9 mouse cellular contexts compared by ENCODE assay signal in the genomic region with DNA sequence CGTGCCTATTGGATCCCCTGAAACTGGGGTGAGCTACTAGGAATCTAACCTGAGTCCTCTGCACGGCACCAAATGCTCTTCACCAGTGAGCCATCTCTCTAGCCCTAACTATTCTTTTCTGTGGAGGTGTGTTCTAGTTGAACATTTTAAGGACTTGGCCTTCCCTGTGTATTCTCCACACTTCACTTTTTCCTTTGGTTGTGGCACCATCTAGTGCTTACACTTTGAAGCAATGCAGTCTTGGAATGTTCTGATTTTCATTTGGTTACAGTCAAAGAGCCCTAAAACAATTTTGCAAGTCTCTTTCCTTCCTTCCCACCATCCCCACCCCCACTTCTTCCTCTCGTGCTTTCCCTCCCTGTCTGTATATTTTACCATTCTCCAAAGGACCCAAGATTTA. TPM values are rescaled to one million over a fixed set of nuclear protein-coding genes. Genes with fewer than 3 reads are reported as not detected.
DNase-seq lines count a peak whose midpoint lies in the region; ATAC-seq and TF ChIP-seq lines count a peak whose summit lies in the region.
"Had no signal": no experiment of that assay in that cellular context is flagged by ENCODE, and none has a peak within 500 bp of the region (broad histone marks: within the 10 kb centered on the region; RNA-seq: fewer than 3 reads in every experiment).

No protein-coding gene starts in this region.

- no peak overlapping the region for H3K9ac ChIP-seq in forebrain, postnatal 0 days
- H3K9ac ChIP-seq in forebrain, embryonic 13.5 days: no peak overlapping the region
- H3K9ac ChIP-seq in midbrain, embryonic 16.5 days (ENCODE audit: low read depth, low read length): no peak overlapping the region
- H3K9ac ChIP-seq in midbrain, embryonic 11.5 days (ENCODE audit: low read length): no peak overlapping the region
- H3K9ac ChIP-seq: limb, embryonic 13.5 days had no signal

- H3K4me1 ChIP-seq in forebrain, postnatal 0 days (ENCODE audit: insufficient read depth): no peaks in the 10 kb centered on the region
- peaks cover 74% of the 10 kb centered on the region for H3K4me1 ChIP-seq in forebrain, embryonic 13.5 days
- H3K4me1 ChIP-seq in midbrain, embryonic 16.5 days (ENCODE audit: control insufficient read depth, insufficient read depth, low read length): 0 out of 2 replicates have a peak, but pooled peaks cover 5% of the 10 kb centered on the region
- peaks cover 46% of the 10 kb centered on the region for H3K4me1 ChIP-seq in midbrain, embryonic 11.5 days (ENCODE audit: control insufficient read depth, insufficient read depth, low read length)
- H3K4me1 ChIP-seq in lung, adult 2 months (ENCODE audit: control insufficient read depth, insufficient read depth, low read length): peaks cover 2% of the 10 kb centered on the region; the same call in 1 of the 2 replicates

- peak; percentile 84 for DNase-seq in forebrain, postnatal 0 days
- DNase-seq in midbrain, embryonic 11.5 days (ENCODE audit: low spot score, missing footprints): no peak
- DNase-seq in embryo, embryonic 11 days: peak; percentile 17
- no peak for DNase-seq in lung, adult 2 months
- DNase-seq in urinary bladder, postnatal 36 days (ENCODE audit: low spot score in 2 of 2): no peak
- DNase-seq in gastrocnemius, postnatal 25 days: no peak

- no peak overlapping the region for H3K4me3 ChIP-seq in forebrain, postnatal 0 days (ENCODE audit: low read depth, low read length)
- no peak overlapping the region for H3K4me3 ChIP-seq in forebrain, embryonic 13.5 days
- H3K4me3 ChIP-seq in midbrain, embryonic 16.5 days (ENCODE audit: low read depth, low read length): no peak overlapping the region
- no peak overlapping the region for H3K4me3 ChIP-seq in midbrain, embryonic 11.5 days (ENCODE audit: low read depth, low read length)
- no peak overlapping the region for H3K4me3 ChIP-seq in lung, adult 2 months (replicated peaks; ENCODE audit: extremely low read depth, low read depth, low read length)
- H3K4me3 ChIP-seq: limb, embryonic 13.5 days had no signal

- no peaks in the 10 kb centered on the region for H3K27me3 ChIP-seq in forebrain, postnatal 0 days (ENCODE audit: insufficient read depth, low read length)
- H3K27me3 ChIP-seq in forebrain, embryonic 13.5 days: no peaks in the 10 kb centered on the region
- no peaks in the 10 kb centered on the region for H3K27me3 ChIP-seq in midbrain, embryonic 16.5 days (ENCODE audit: control insufficient read depth, insufficient read depth, low read depth, low read length)
- H3K27me3 ChIP-seq in midbrain, embryonic 11.5 days (ENCODE audit: control insufficient read depth, insufficient read depth, low read length): peaks cover 6% of the 10 kb centered on the region; the same call in 1 of the 2 replicates
- H3K27me3 ChIP-seq: limb, embryonic 13.5 days had no signal

- TF ChIP-seq CTCF in forebrain, postnatal 0 days (IDR thresholded peaks at IDR 0.05; ENCODE audit: low read depth): peak; percentile 75
- TF ChIP-seq CTCF in lung, adult 2 months (IDR thresholded peaks at IDR 0.05; ENCODE audit: insufficient read depth, low read length): 0 out of 2 replicates have a peak, but pooled peaks have one; percentile 5

- no peak overlapping the region for H3K4me2 ChIP-seq in forebrain, postnatal 0 days (ENCODE audit: low read depth)
- H3K4me2 ChIP-seq in forebrain, embryonic 13.5 days: no peak overlapping the region
- H3K4me2 ChIP-seq in midbrain, embryonic 16.5 days (ENCODE audit: low read length): no peak overlapping the region
- no peak overlapping the region for H3K4me2 ChIP-seq in midbrain, embryonic 11.5 days
- H3K4me2 ChIP-seq: limb, embryonic 13.5 days had no signal

- no peak overlapping the region for H3K27ac ChIP-seq in forebrain, postnatal 0 days (ENCODE audit: low read depth, low read length)
- H3K27ac ChIP-seq in forebrain, embryonic 13.5 days: no peak overlapping the region
- no peak overlapping the region for H3K27ac ChIP-seq in midbrain, embryonic 16.5 days (ENCODE audit: low read length)
- H3K27ac ChIP-seq in midbrain, embryonic 11.5 days (ENCODE audit: low read depth, low read length): no peak overlapping the region
- H3K27ac ChIP-seq: limb, embryonic 13.5 days had no signal

- no peak for TF ChIP-seq POLR2A in lung, adult 2 months (IDR thresholded peaks at IDR 0.05; ENCODE audit: borderline replicate concordance, extremely low read depth, low read depth, low read length)

- WGBS in forebrain, postnatal 0 days: 68% methylated on average over 3 of the region's 3 CpGs
- 79% methylated on average over 3 of the region's 3 CpGs for WGBS in forebrain, embryonic 13.5 days
- WGBS in midbrain, embryonic 16.5 days: 86% methylated on average over 3 of the region's 3 CpGs
- 77% methylated on average over 3 of the region's 3 CpGs for WGBS in midbrain, embryonic 11.5 days
- WGBS in lung, adult 2 months: 61% methylated on average over 3 of the region's 3 CpGs

- H3K9me3 ChIP-seq in forebrain, postnatal 0 days (ENCODE audit: low read length): no peaks in the 10 kb centered on the region
- no peaks in the 10 kb centered on the region for H3K9me3 ChIP-seq in forebrain, embryonic 13.5 days (replicated peaks)
- H3K9me3 ChIP-seq in midbrain, embryonic 16.5 days (replicated peaks; ENCODE audit: control insufficient read depth, low read length, poor library complexity, severe bottlenecking): no peaks in the 10 kb centered on the region
- no peaks in the 10 kb centered on the region for H3K9me3 ChIP-seq in midbrain, embryonic 11.5 days (ENCODE audit: control insufficient read depth, low read length)
- H3K9me3 ChIP-seq: limb, embryonic 13.5 days had no signal

- no peaks in the 10 kb centered on the region for H3K36me3 ChIP-seq in forebrain, postnatal 0 days (ENCODE audit: insufficient read depth)
- H3K36me3 ChIP-seq in forebrain, embryonic 13.5 days (ENCODE audit: poor library complexity, severe bottlenecking): no peaks in the 10 kb centered on the region
- no peaks in the 10 kb centered on the region for H3K36me3 ChIP-seq in midbrain, embryonic 16.5 days (ENCODE audit: control insufficient read depth, insufficient read depth, low read length)
- no peaks in the 10 kb centered on the region for H3K36me3 ChIP-seq in midbrain, embryonic 11.5 days (ENCODE audit: control insufficient read depth, insufficient read depth, low read length)
- H3K36me3 ChIP-seq: limb, embryonic 13.5 days had no signal

- peak; percentile 77 for ATAC-seq in forebrain, postnatal 0 days
- ATAC-seq in forebrain, embryonic 13.5 days: no peak
- 0 out of 2 replicates have a peak, but pooled peaks have one; percentile 56 for ATAC-seq in midbrain, embryonic 16.5 days
- ATAC-seq in midbrain, embryonic 11.5 days (ENCODE audit: low FRiP score): no peak

RNA-seq across cellular contexts. Expression of a gene that starts 33.6 kb away (rescaled TPM):
- total RNA-seq in forebrain, postnatal 0 days (2014; rRNA removed): 39.4 and 53.6 TPM in 2 replicates
- polyA plus RNA-seq in forebrain, postnatal 0 days (2015; fragmentation: Nextera tagmentation; extraction: Ambion mirVana): 20.8 and 23.8 TPM in 2 replicates
- 67.3 and 71.9 TPM in 2 replicates for polyA plus RNA-seq in forebrain, embryonic 13.5 days (2015; fragmentation: Nextera tagmentation; extraction: Ambion mirVana)
- polyA plus RNA-seq in midbrain, embryonic 16.5 days (2015; fragmentation: Nextera tagmentation; extraction: Ambion mirVana): 33.8 and 35.4 TPM in 2 replicates
- 76.6 and 77.3 TPM in 2 replicates for polyA plus RNA-seq in midbrain, embryonic 11.5 days (2014; fragmentation: Nextera tagmentation; extraction: Ambion mirVana)
- polyA plus RNA-seq in lung, adult 2 months (2012; rRNA removed): 27.3 and 31.9 TPM in 2 replicates
- total RNA-seq in gastrocnemius, postnatal 25 days (2021): 10 to 100 TPM in 1 of 2 experiments, 1 to 10 TPM in 1; 9.0 to 11.6 TPM

Comparison
In these comparisons a context has a peak if more than half of its experiments do, and no peak if none do; other contexts are left out.
1. ATAC-seq: peak in forebrain, postnatal 0 days (single experiment) and midbrain, embryonic 16.5 days (single experiment); none in forebrain, embryonic 13.5 days (single experiment) and midbrain, embryonic 11.5 days (single experiment).
2. DNase-seq: peak in forebrain, postnatal 0 days (single experiment) and embryo, embryonic 11 days (single experiment); none in midbrain, embryonic 11.5 days (single experiment), lung, adult 2 months (single experiment), urinary bladder, postnatal 36 days (0 of 2) and gastrocnemius, postnatal 25 days (single experiment).